Mouse (Mus musculus) hindbrain, embryonic 13.5 days (tissue): ENCODE measurements at regions not wholly inside any gene's neighbourhood (a gene's known extent, or its start where the extent isn't known, plus 50 kb on each side); places are given as distances from the start of the nearest gene placed in this dataset.

Experiments
- ATAC-seq: fragments of 200-750 bp; cut with Nextera tagmentation; 2 replicates; pipeline ENCODE4 v1.8.0; 2017; ENCODE audit warnings: moderate TSS enrichment; ENCODE audit not compliant: low FRiP score
- H3K27ac ChIP-seq: fragments of 300-500 bp; sonication (generic); 2 replicates; pipeline ENCODE4 v1.5.1; 2015; ENCODE audit warnings: inconsistent platforms, mild to moderate bottlenecking, moderate library complexity
- H3K27me3 ChIP-seq: fragments of 300-500 bp; sonication (generic); 2 replicates; pipeline ENCODE4 v1.6.1; 2015; ENCODE audit warnings: mild to moderate bottlenecking, inconsistent platforms
- H3K36me3 ChIP-seq: fragments of 300-500 bp; sonication (generic); 2 replicates; pipeline ENCODE4 v1.6.1; 2015; ENCODE audit warnings: mild to moderate bottlenecking, inconsistent platforms
- H3K4me1 ChIP-seq: fragments of 300-500 bp; sonication (generic); replicated peaks from 2 replicates; pipeline ENCODE4 v1.6.1; 2015; ENCODE audit warnings: inconsistent platforms
- H3K4me2 ChIP-seq: fragments of 300-500 bp; sonication (generic); 2 replicates; pipeline ENCODE4 v1.6.1; 2015; ENCODE audit warnings: inconsistent platforms, mild to moderate bottlenecking, moderate library complexity
- H3K4me3 ChIP-seq: fragments of 300-500 bp; sonication (generic); 2 replicates; pipeline ENCODE4 v1.5.1; 2015; ENCODE audit warnings: mild to moderate bottlenecking, inconsistent platforms
- H3K9ac ChIP-seq: fragments of 300-500 bp; sonication (generic); 2 replicates; pipeline ENCODE4 v1.6.1; 2015; ENCODE audit warnings: mild to moderate bottlenecking, inconsistent platforms
- H3K9me3 ChIP-seq: fragments of 300-500 bp; sonication (generic); 2 replicates; pipeline ENCODE4 v1.6.1; 2016; ENCODE audit warnings: inconsistent platforms
- WGBS: fragments of 180-500 bp; shearing (Covaris S2); methylation state at CpG from one replicate; pipeline ENCODE4 v1.1.7; 2015; 5-methylcytosine and 5-hydroxymethylcytosine counted together

- Histone ChIP-seq H3K9ac (no peak overlapping the region), H3K4me2 (0 out of 2 replicates have a peak overlapping the region, but pooled peaks have one; percentile 13), H3K36me3 (no peaks in the 10 kb centered on the region), H3K4me3 (no peak overlapping the region), H3K4me1 (0 out of 2 replicates have a peak, but pooled peaks cover 8% of the 10 kb centered on the region), H3K27ac (no peak overlapping the region; the same call in 1 of the 2 replicates), H3K9me3 (no peaks in the 10 kb centered on the region), H3K27me3 (no peaks in the 10 kb centered on the region)
- ATAC-seq, result peak; percentile 88
- 55% methylated on average over 8 of the region's 8 CpGs for WGBS
Observed at GRCm38 (mm10) chr11:17811829-17812559, 141.7 kb downstream of the Etaa1 start.

DNA sequence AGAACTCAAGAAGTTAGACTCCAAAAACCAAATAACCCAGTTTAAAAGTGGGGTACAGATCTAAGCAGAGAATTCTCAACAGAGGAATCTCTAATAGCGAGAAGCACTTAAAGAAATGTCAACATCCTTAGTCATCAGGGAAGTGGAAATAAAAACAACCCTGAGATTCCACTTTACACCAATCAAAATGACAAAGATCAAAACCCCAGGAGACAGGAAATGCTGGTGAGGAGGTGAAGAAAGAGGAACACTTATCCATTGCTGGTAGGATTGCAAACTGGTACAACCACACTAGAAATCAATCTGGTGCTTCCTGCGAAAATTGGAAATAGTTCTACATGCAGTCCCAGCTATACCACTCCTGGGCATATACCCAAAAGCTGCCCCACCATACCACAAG is 111.0 kb downstream of the Etaa1 start:
- no peak for ATAC-seq
- no peak overlapping the region for H3K27ac ChIP-seq
- no peaks in the 10 kb centered on the region for H3K4me1 ChIP-seq
- WGBS, result 84% methylated on average over 2 of the region's 2 CpGs
- no peaks in the 10 kb centered on the region for H3K9me3 ChIP-seq
- no peak overlapping the region for H3K4me2 ChIP-seq
- H3K4me3 ChIP-seq, result no peak overlapping the region
- no peaks in the 10 kb centered on the region for H3K36me3 ChIP-seq
- no peaks in the 10 kb centered on the region for H3K27me3 ChIP-seq
- H3K9ac ChIP-seq, result no peak overlapping the region

- ATAC-seq, result peak; percentile 54; the same call in 1 of the 2 replicates
- H3K27me3 ChIP-seq, result no peaks in the 10 kb centered on the region
- no peak overlapping the region for H3K4me2 ChIP-seq
- H3K4me1 ChIP-seq, result peaks cover 7% of the 10 kb centered on the region
- no peak overlapping the region for H3K27ac ChIP-seq
- 42% methylated on average over 7 of the region's 7 CpGs for WGBS
- H3K4me3 ChIP-seq, result no peak overlapping the region
- no peaks in the 10 kb centered on the region for H3K36me3 ChIP-seq
- no peaks in the 10 kb centered on the region for H3K9me3 ChIP-seq
- no peak overlapping the region for H3K9ac ChIP-seq
Observed at GRCm38 (mm10) chr11:17852405-17852804, 101.3 kb downstream of the Etaa1 start.

DNA sequence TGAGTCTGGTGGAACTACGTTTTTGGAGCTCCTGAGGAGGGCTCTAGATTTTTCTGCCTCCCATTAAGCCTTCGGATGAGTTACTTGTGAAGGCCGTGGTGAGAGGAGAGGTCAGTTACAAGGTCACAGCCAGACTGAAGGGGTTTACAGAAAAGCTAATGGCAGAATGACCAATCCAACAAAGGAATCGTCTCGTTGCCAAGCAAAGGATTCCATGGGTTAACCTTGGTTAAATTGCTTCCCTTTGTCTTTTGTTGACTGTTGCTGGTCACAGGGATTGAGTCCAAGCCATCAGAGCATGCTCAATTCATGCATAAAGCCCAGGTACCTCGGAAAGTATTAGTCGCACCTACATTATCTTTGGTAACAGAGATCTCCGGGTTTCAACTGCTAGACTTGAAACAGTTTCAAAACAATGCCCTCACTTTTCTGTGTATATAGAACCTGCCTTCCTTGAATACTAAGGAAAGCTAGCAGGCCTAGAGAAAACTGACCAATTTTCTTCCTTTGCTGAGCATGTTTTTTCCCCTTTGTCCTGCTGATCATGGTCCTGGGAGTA is 100.3 kb downstream of the Etaa1 start:
- Histone ChIP-seq H3K27ac (no peak overlapping the region), H3K4me3 (no peak overlapping the region), H3K4me2 (no peak overlapping the region), H3K9me3 (no peaks in the 10 kb centered on the region), H3K9ac (no peak overlapping the region), H3K36me3 (no peaks in the 10 kb centered on the region), H3K4me1 (peaks cover 7% of the 10 kb centered on the region), H3K27me3 (no peaks in the 10 kb centered on the region)
- WGBS, result 34% methylated on average over 8 of the region's 8 CpGs
- ATAC-seq, result no peak

DNA sequence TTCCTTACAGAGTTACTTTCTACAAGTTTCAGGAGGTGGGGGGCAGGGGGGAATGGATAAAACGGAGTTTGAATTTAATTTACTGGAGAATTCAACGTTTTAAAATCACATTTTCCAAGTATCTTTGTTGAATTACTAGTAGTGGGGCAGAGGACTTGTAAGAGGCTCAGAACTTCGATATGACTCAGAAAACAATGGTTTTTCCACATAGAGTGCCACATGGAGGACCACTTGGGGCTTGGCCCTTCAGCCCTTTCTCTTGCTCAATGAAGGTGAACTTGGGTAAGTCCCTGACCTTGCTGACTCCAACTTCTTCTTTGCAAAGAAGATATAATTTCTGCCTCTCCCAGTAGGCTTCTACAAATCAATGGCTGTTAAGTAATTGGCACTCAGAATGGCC is 99.8 kb downstream of the Etaa1 start:
- no peaks in the 10 kb centered on the region for H3K9me3 ChIP-seq
- H3K4me2 ChIP-seq, result no peak overlapping the region
- no peak overlapping the region for H3K4me3 ChIP-seq
- no peak for ATAC-seq
- no peaks in the 10 kb centered on the region for H3K27me3 ChIP-seq
- WGBS, result 70% methylated on average over 3 of the region's 3 CpGs
- no peak overlapping the region for H3K9ac ChIP-seq
- peaks cover 7% of the 10 kb centered on the region for H3K4me1 ChIP-seq
- H3K36me3 ChIP-seq, result no peaks in the 10 kb centered on the region
- no peak overlapping the region for H3K27ac ChIP-seq

GRCm38 (mm10) chr11:17859364-17860131 is 94.1 kb downstream of the Etaa1 start:
- H3K27ac ChIP-seq, result no peak overlapping the region
- H3K27me3 ChIP-seq, result no peaks in the 10 kb centered on the region
- H3K9me3 ChIP-seq, result no peaks in the 10 kb centered on the region
- H3K4me3 ChIP-seq, result no peak overlapping the region
- 54% methylated on average over 9 of the region's 9 CpGs for WGBS
- no peak overlapping the region for H3K4me2 ChIP-seq
- no peaks in the 10 kb centered on the region for H3K36me3 ChIP-seq
- ATAC-seq, result no peak
- H3K9ac ChIP-seq, result no peak overlapping the region
- 0 out of 2 replicates have a peak, but pooled peaks cover 8% of the 10 kb centered on the region for H3K4me1 ChIP-seq

DNA sequence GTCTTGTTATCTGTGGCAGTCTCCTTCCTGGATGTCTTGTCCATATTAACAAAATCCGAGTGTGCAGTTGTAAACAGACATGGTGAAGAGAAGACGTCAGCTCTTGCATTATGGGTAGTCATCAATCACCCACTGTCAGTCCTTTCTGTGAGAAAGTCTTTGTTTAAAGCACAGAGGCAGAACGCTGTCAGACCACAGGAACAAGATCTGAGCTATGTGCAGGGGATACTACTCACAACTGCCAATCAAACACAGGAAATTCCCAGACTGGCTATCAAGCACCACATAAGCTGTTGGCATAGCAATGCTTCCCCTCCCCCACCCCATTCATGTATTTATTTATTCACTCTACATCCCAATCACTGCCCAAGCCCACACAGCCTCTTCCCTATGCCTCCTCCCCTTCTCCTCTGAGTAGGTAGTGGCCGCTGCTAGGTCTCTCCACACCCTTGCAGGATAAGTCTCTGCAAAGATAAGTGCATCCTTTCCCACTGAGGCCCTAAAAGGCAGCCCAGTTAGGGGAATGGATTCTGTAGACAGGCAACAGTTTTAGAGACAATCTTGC is 88.8 kb downstream of the Etaa1 start:
- peak; percentile 69; the same call in 1 of the 2 replicates for ATAC-seq
- Histone ChIP-seq H3K27ac (peak overlapping the region; percentile 10), H3K36me3 (no peaks in the 10 kb centered on the region), H3K9ac (no peak overlapping the region), H3K4me3 (no peak overlapping the region), H3K9me3 (no peaks in the 10 kb centered on the region), H3K4me1 (peaks cover 10% of the 10 kb centered on the region; the same call in 1 of the 2 replicates), H3K27me3 (no peaks in the 10 kb centered on the region), H3K4me2 (no peak overlapping the region)
- WGBS, result 27% methylated on average over 4 of the region's 4 CpGs

DNA sequence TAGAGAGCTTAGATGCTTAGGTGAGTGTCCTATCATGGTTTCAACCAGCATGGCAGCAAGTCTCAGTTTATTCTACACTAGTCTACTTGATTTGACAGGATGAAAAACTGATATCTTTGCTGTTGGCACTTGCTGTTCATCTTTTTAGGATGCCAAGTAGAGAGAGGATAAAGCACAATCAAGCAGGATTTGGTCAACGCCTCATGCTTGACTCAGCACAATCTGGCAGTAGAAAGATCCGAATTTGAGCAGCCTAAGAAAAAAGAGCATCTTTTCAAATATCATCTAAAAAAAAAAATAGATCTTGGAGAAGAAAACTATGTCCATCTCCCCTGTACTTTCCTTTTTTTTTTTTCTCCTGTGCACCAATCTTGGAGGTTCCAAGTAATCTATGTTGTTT is 83.0 kb downstream of the Etaa1 start:
- no peak for ATAC-seq
- H3K27ac ChIP-seq, result no peak overlapping the region
- WGBS, result 88% methylated on average over 2 of the region's 2 CpGs
- H3K4me1 ChIP-seq, result no peaks in the 10 kb centered on the region
- H3K36me3 ChIP-seq, result no peaks in the 10 kb centered on the region
- H3K27me3 ChIP-seq, result no peaks in the 10 kb centered on the region
- no peak overlapping the region for H3K9ac ChIP-seq
- no peak overlapping the region for H3K4me2 ChIP-seq
- no peaks in the 10 kb centered on the region for H3K9me3 ChIP-seq
- H3K4me3 ChIP-seq, result no peak overlapping the region

- Histone ChIP-seq H3K9me3 (no peaks in the 10 kb centered on the region), H3K9ac (no peak overlapping the region), H3K4me2 (no peak overlapping the region), H3K4me3 (no peak overlapping the region), H3K27me3 (no peaks in the 10 kb centered on the region), H3K36me3 (no peaks in the 10 kb centered on the region), H3K4me1 (no peaks in the 10 kb centered on the region), H3K27ac (no peak overlapping the region)
- ATAC-seq, result no peak
- WGBS, result 75% methylated on average over 7 of the region's 7 CpGs
Observed at GRCm38 (mm10) chr11:17871920-17872319, 81.8 kb downstream of the Etaa1 start.

GRCm38 (mm10) chr11:17883276-17883675 is 70.4 kb downstream of the Etaa1 start:
- 82% methylated on average over 1 of the region's 1 CpGs for WGBS
- ATAC-seq, result no peak

More at GRCm38 (mm10) chr11:17883276-17883675, 70.4 kb downstream of the Etaa1 start:
- H3K4me2 ChIP-seq, result no peak overlapping the region
- H3K27ac ChIP-seq, result no peak overlapping the region
- no peaks in the 10 kb centered on the region for H3K36me3 ChIP-seq
- no peaks in the 10 kb centered on the region for H3K27me3 ChIP-seq
- no peak overlapping the region for H3K9ac ChIP-seq
- H3K4me1 ChIP-seq, result no peaks in the 10 kb centered on the region
- H3K4me3 ChIP-seq, result no peak overlapping the region
- no peaks in the 10 kb centered on the region for H3K9me3 ChIP-seq
